Mouse (Mus musculus): Measurements from ENCODE around the gene Clba1. TPM values are rescaled to one million over a fixed set of nuclear protein-coding genes. Genes with fewer than 3 reads are reported as not detected.

The Clba1 gene
- polyA plus RNA-seq, 1 experiment from 2014 or later = 4.3 TPM

DNA sequence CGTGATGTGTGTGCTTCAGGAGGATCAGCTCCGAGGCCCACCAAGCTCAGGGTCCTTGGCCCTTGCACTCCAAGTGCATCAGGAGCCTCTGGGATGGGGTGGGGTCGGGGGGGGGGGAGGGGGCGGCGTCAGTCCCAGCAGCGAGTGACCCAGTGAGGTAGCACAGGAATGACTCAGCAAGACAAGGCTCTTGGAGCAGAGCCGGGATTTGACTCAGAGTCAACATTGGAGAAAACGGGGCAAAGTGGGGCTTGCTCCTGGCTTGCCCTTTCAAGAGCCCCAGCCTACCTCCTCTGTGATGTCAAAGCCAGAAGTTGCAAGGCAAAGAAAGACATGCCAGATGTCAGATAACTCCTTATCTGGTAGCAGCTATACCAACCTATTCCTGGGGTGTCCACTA lies 42.4 kb downstream of the Clba1 start:
- Histone ChIP-seq H3K4me1 (ENCODE audit: insufficient read depth) (no peaks in the 10 kb centered on the region), H3K27me3 (ENCODE audit: insufficient read depth, low read length) (no peaks in the 10 kb centered on the region), H3K27ac (ENCODE audit: low read depth) (no peak overlapping the region), H3K4me2 (no peak overlapping the region), H3K4me3 (ENCODE audit: low read depth, low read length) (no peak overlapping the region), H3K9ac (no peak overlapping the region), H3K9me3 (ENCODE audit: low read depth, low read length) (no peaks in the 10 kb centered on the region), H3K36me3 (ENCODE audit: insufficient read depth) (no peaks in the 10 kb centered on the region)
- no peak for DNase-seq
- ATAC-seq (ENCODE audit: insufficient read depth) = no peak
- no peak for TF ChIP-seq CTCF (IDR thresholded peaks at IDR 0.05; ENCODE audit: low read depth)
- WGBS = 12% methylated on average over 8 of the region's 8 CpGs

DNA sequence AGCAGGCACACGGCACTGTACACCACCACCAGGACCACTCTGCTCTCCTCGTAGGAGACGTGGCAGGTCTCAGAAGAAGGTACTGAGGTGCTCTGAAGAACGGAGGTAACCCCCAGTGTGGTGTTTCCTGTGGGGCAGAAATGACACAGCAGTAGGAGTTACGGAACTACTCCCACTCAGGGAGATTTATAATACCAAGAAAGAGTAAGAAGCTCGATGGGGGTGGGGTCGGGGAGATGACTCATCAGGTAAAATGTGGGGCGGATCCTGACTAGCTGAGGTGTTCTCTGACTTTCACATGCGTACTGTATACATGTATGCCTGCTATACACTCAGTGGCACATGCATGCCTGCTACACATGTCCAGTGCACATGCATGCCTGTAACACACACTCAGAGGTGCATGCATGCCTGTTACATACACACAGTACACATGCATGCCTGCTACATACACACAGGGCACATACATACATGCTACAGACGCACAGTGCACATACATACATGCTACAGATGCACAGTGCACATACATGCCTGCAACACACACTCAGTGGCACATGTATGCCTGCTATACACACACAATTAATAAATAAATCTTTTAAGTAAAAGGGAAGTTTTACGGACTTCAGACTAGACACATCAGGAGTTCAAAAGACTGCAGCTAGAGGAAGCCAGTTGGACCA lies 44.5 kb downstream of the Clba1 start:
- Histone ChIP-seq H3K4me3 (ENCODE audit: low read depth, low read length) (no peak overlapping the region), H3K27ac (ENCODE audit: low read depth) (no peak overlapping the region), H3K9ac (no peak overlapping the region), H3K4me2 (no peak overlapping the region), H3K4me1 (ENCODE audit: insufficient read depth) (no peaks in the 10 kb centered on the region), H3K27me3 (ENCODE audit: insufficient read depth, low read length) (no peaks in the 10 kb centered on the region), H3K36me3 (ENCODE audit: insufficient read depth) (no peaks in the 10 kb centered on the region), H3K9me3 (ENCODE audit: low read depth, low read length) (no peaks in the 10 kb centered on the region)
- no peak for ATAC-seq (ENCODE audit: insufficient read depth)
- TF ChIP-seq CTCF (IDR thresholded peaks at IDR 0.05; ENCODE audit: low read depth) = no peak
- no peak for DNase-seq
- 76% methylated on average over 11 of the region's 11 CpGs for WGBS

DNA sequence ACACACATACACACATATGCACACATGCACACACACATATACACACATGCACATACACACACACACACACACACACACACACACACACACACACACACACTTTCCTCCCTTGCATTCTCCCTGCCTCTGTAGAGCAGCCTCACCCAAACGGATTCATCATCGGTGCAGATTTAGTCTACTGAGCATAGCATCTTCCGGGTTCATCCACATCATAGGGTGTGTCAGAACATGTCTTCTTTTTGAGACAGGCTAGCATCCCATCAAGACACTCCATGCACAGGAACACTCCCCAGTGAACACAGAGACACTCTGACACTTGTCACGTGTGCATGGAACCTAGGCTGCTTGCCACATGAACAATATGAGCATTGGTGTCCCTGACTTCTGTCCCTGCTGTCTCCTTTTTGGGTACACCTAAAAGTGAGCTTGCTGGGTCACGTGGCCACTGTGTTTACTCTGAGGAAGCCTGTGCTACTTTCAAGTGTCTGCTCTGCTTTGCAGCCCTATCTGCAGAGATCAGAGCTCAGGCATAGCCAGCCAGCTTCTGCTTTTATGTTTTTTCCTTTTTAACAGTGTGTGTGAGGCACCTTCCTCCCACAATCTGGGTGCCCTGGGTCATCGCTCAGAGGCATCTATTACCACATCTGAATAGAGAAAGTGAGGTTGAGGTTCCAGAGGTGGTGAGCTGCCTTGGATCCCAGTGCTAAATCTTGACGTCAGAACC lies 46.0 kb downstream of the Clba1 start:
- no peak overlapping the region for H3K27ac ChIP-seq (ENCODE audit: low read depth)
- no peaks in the 10 kb centered on the region for H3K4me1 ChIP-seq (ENCODE audit: insufficient read depth)
- DNase-seq = no peak
- H3K9me3 ChIP-seq (ENCODE audit: low read depth, low read length) = no peaks in the 10 kb centered on the region
- H3K36me3 ChIP-seq (ENCODE audit: insufficient read depth) = no peaks in the 10 kb centered on the region
- no peak overlapping the region for H3K4me3 ChIP-seq (ENCODE audit: low read depth, low read length)
- ATAC-seq (ENCODE audit: insufficient read depth) = no peak
- H3K4me2 ChIP-seq = no peak overlapping the region
- WGBS = 65% methylated on average over 7 of the region's 7 CpGs
- no peak for TF ChIP-seq CTCF (IDR thresholded peaks at IDR 0.05; ENCODE audit: low read depth)
- H3K9ac ChIP-seq = no peak overlapping the region
- no peaks in the 10 kb centered on the region for H3K27me3 ChIP-seq (ENCODE audit: insufficient read depth, low read length)

DNA sequence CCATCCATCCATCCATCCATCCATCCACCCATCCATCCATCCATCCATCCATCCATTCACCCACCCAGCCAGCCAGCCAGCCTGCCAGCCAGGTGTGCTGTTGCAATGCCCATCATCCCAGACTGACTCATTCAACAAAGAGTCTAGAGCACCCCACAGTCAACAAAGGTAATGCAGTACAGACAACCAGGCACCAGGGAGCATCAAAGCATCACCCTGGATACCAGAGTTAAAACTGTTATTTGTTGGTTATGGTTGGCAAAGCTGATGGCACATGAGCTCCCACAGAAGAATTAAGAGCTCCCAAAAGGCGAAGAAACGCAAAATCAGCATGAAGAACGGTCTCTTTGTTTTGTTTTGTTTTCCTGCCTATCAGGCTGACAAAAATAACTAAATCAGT lies 47.6 kb downstream of the Clba1 start:
- no peaks in the 10 kb centered on the region for H3K4me1 ChIP-seq (ENCODE audit: insufficient read depth)
- no peaks in the 10 kb centered on the region for H3K9me3 ChIP-seq (ENCODE audit: low read depth, low read length)
- DNase-seq (no peak), ATAC-seq (ENCODE audit: insufficient read depth) (no peak)
- no peak for TF ChIP-seq CTCF (IDR thresholded peaks at IDR 0.05; ENCODE audit: low read depth)
- H3K27me3 ChIP-seq (ENCODE audit: insufficient read depth, low read length) = no peaks in the 10 kb centered on the region
- H3K9ac ChIP-seq = no peak overlapping the region
- no peak overlapping the region for H3K4me3 ChIP-seq (ENCODE audit: low read depth, low read length)
- no peak overlapping the region for H3K4me2 ChIP-seq
- 86% methylated on average over 3 of the region's 3 CpGs for WGBS
- H3K27ac ChIP-seq (ENCODE audit: low read depth) = no peak overlapping the region
- H3K36me3 ChIP-seq (ENCODE audit: insufficient read depth) = no peaks in the 10 kb centered on the region

DNA sequence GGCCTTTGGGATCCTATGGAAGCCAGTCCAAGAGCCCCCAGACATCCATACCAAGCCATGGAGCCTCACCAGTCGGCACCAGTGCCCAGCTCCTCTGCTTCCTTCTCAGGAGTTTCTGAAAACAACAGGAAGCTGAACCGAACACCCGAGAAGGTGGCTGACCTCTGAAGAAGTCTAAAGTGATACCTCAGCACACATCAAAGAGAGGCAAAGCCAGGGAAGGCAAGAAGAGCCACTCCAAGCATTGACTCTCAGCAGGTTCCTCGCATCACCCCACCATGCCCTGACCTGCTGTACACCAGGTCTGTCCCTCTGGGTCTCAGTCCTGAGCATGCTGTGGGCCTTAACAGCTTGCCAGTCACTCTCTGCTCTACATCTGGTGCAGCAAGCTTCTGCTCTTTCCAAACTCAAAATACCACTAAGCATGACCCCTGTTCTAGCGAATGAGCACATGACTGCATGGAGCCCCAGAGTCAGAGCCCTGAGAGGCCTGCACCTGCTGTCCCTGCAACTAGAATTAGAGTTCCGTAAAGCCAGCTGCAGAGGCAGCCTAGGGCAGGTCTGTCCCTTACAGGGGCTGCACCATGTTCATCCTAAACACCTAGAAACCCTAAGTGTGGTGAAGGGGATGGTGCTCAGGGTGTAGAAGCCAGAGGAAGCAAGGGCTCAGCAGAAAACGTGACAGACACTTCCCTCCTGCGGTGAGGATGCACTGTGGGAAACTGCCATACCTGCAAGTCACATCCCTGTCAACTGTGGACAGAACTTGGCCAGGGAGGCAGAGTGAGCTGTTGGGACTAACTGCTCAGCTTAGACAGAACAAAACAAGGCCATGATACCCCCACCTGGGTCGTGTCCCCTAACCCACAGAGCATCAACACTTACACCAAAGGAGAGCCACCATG lies 48.5 kb downstream of the Clba1 start:
- WGBS = 54% methylated on average over 9 of the region's 9 CpGs
- no peaks in the 10 kb centered on the region for H3K36me3 ChIP-seq (ENCODE audit: insufficient read depth)
- no peaks in the 10 kb centered on the region for H3K9me3 ChIP-seq (ENCODE audit: low read depth, low read length)
- no peak for TF ChIP-seq CTCF (IDR thresholded peaks at IDR 0.05; ENCODE audit: low read depth)
- no peaks in the 10 kb centered on the region for H3K27me3 ChIP-seq (ENCODE audit: insufficient read depth, low read length)
- no peak overlapping the region for H3K27ac ChIP-seq (ENCODE audit: low read depth)
- ATAC-seq (ENCODE audit: insufficient read depth) = no peak
- H3K9ac ChIP-seq = no peak overlapping the region
- no peak overlapping the region for H3K4me3 ChIP-seq (ENCODE audit: low read depth, low read length)
- no peaks in the 10 kb centered on the region for H3K4me1 ChIP-seq (ENCODE audit: insufficient read depth)
- DNase-seq = no peak
- H3K4me2 ChIP-seq = no peak overlapping the region

DNA sequence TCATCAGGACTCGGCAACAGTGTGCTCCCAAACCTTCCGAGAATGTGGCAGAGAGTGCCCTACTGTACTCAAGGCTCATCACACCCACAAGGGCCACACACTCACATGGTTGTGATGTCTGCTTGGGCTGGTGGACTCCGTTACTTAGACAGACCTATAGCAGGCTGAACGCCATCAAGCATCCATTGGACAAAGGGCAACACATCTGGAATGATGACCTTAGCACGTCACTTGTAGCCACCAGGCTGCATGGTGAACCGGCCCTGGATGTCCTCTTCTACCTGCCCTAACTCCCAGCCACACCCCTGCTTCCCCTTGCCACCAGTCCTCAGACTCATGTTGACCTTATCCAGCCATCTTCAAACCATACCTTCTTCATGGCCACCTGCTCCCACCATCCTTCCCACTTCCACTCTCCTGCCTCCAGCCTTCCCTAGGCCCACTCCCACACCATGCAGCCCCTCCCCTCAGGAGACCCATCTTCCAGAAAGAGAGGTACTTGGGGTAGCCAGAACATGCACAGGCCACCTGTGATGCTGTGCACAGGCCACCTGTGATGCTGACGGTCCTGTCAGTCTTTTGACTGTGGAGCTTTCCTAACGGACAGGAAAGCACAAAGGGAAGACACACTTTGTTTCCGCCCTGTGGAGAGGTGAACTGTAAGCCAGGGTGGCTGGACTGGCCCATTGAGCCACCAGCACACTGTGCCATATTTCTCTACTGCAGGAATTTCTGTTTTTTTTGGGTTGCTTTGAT lies 50.0 kb downstream of the Clba1 start:
- DNase-seq (no peak), ATAC-seq (ENCODE audit: insufficient read depth) (no peak)
- TF ChIP-seq CTCF (IDR thresholded peaks at IDR 0.05; ENCODE audit: low read depth) = no peak
- Histone ChIP-seq H3K4me3 (ENCODE audit: low read depth, low read length) (no peak overlapping the region), H3K36me3 (ENCODE audit: insufficient read depth) (no peaks in the 10 kb centered on the region), H3K4me2 (no peak overlapping the region), H3K27ac (ENCODE audit: low read depth) (no peak overlapping the region), H3K9me3 (ENCODE audit: low read depth, low read length) (no peaks in the 10 kb centered on the region), H3K4me1 (ENCODE audit: insufficient read depth) (no peaks in the 10 kb centered on the region), H3K27me3 (ENCODE audit: insufficient read depth, low read length) (no peaks in the 10 kb centered on the region), H3K9ac (no peak overlapping the region)
- WGBS = 78% methylated on average over 9 of the region's 9 CpGs

Measured in lung, embryonic 14.5 days (tissue).